Mouse (Mus musculus) embryonic fibroblast, embryonic 13.5 days (primary cell): ENCODE measurements around the gene Cd44. TPM values are rescaled to one million over a fixed set of nuclear protein-coding genes. Genes with fewer than 3 reads are reported as not detected.

ENCODE experiments used
- H3K27ac ChIP-seq: 2 replicates; pipeline ENCODE4 v1.5.1; 2012; ENCODE audit warnings: low read length, control low read depth, inconsistent platforms; ENCODE audit not compliant: insufficient read depth
- H3K4me1 ChIP-seq: 2 replicates; pipeline ENCODE4 v1.6.1; 2011; ENCODE audit warnings: low read length; ENCODE audit not compliant: control insufficient read depth, insufficient read depth
- H3K4me3 ChIP-seq: 2 replicates; pipeline ENCODE4 v1.5.1; 2011; ENCODE audit warnings: mild to moderate bottlenecking, control low read depth, low read length; ENCODE audit not compliant: insufficient read depth
- CTCF ChIP-seq: IDR thresholded peaks from 2 replicates; pipeline ENCODE4 v1.5.1; 2011; ENCODE audit warnings: mild to moderate bottlenecking, control low read depth, low read length, moderate library complexity, borderline replicate concordance; ENCODE audit not compliant: insufficient read depth
- POLR2A ChIP-seq: IDR thresholded peaks from 2 replicates; pipeline ENCODE4 v1.6.1; 2011; ENCODE audit warnings: low read depth, mild to moderate bottlenecking, control low read depth, low read length, moderate library complexity
- polyA plus RNA-seq: library from polyadenylated mRNA; stranded (reverse); fragments of >200 nt; gene quantifications from 2 replicates; pipeline ENCODE4 v1.2.4, GENCODE M21; 2011; ENCODE audit warnings: low read depth; ENCODE audit not compliant: missing spikeins, insufficient read length

Cd44 gene
- polyA plus RNA-seq: 255 and 594 TPM in 2 replicates

- Histone ChIP-seq H3K4me1 (peaks cover 14% of the 10 kb centered on the region), H3K27ac (peak within 1 kb of the TSS; percentile 69), H3K4me3 (peak within 1 kb of the TSS; percentile 95)
- peak; percentile 99 for TF ChIP-seq POLR2A
- no peak for TF ChIP-seq CTCF
Measured at GRCm38 (mm10) chr2:102900875-102901827, at the start of gene Cd44. Cd44 (minus strand) TSS chr2:102901665.

- H3K4me3 ChIP-seq: no peak overlapping the region
- TF ChIP-seq CTCF (no peak), POLR2A (no peak)
- H3K4me1 ChIP-seq: peaks cover 16% of the 10 kb centered on the region
- H3K27ac ChIP-seq: peak overlapping the region; percentile 96
Measured at GRCm38 (mm10) chr2:102948481-102948857, 47.0 kb upstream of the Cd44 start.

- Histone ChIP-seq H3K4me3 (no peak overlapping the region), H3K4me1 (peaks cover 21% of the 10 kb centered on the region)
Measured at GRCm38 (mm10) chr2:102947846-102948480, 46.5 kb upstream of the Cd44 start.

GRCm38 (mm10) chr2:102945111-102945510 is 43.6 kb upstream of the Cd44 start:
- Histone ChIP-seq H3K27ac (peak overlapping the region; percentile 95), H3K4me3 (no peak overlapping the region), H3K4me1 (peaks cover 29% of the 10 kb centered on the region)
- no peak for TF ChIP-seq CTCF
- TF ChIP-seq POLR2A: no peak

More at GRCm38 (mm10) chr2:102947846-102948480, 46.5 kb upstream of the Cd44 start:
- no peak for TF ChIP-seq CTCF
- no peak for TF ChIP-seq POLR2A
- H3K27ac ChIP-seq: peak overlapping the region; percentile 96

GRCm38 (mm10) chr2:102944415-102945012 is 43.0 kb upstream of the Cd44 start:
- peak overlapping the region; percentile 95 for H3K27ac ChIP-seq
- TF ChIP-seq CTCF (no peak), POLR2A (no peak; the same call in 1 of the 2 replicates)

GRCm38 (mm10) chr2:102943983-102944382 is 42.5 kb upstream of the Cd44 start:
- Histone ChIP-seq H3K27ac (peak overlapping the region; percentile 95), H3K4me3 (no peak overlapping the region), H3K4me1 (peaks cover 28% of the 10 kb centered on the region)
- no peak for TF ChIP-seq CTCF
- peak; percentile 27; the same call in 1 of the 2 replicates for TF ChIP-seq POLR2A

More at GRCm38 (mm10) chr2:102944415-102945012, 43.0 kb upstream of the Cd44 start:
- no peak overlapping the region for H3K4me3 ChIP-seq
- H3K4me1 ChIP-seq: peaks cover 30% of the 10 kb centered on the region

GRCm38 (mm10) chr2:102942782-102943080 is 41.3 kb upstream of the Cd44 start:
- TF ChIP-seq CTCF: no peak
- TF ChIP-seq POLR2A: no peak
- H3K4me1 ChIP-seq: peaks cover 25% of the 10 kb centered on the region
- H3K4me3 ChIP-seq: no peak overlapping the region
- H3K27ac ChIP-seq: peak overlapping the region; percentile 85; the same call in 1 of the 2 replicates

GRCm38 (mm10) chr2:102941937-102942781 is 40.7 kb upstream of the Cd44 start:
- no peak for TF ChIP-seq POLR2A
- Histone ChIP-seq H3K4me1 (peaks cover 24% of the 10 kb centered on the region), H3K4me3 (no peak overlapping the region), H3K27ac (peak overlapping the region; percentile 20; the same call in 1 of the 2 replicates)
